Mouse (Mus musculus) lung, postnatal 0 days (tissue): ENCODE data around the gene Pabpn1. TPM values are rescaled to one million over a fixed set of nuclear protein-coding genes. Genes with fewer than 3 reads are reported as not detected.
A peak's percentile ranks its signal among the peaks of the same experiment; 100 is the strongest.

Source experiments
- ATAC-seq: fragments of 200-750 bp; cut with Nextera tagmentation; 2 replicates; pipeline ENCODE4 v1.8.0; 2017; ENCODE audit warnings: moderate library complexity
- DNase-seq: peaks from one replicate; pipeline ENCODE4 v3.0.0-alpha.2; 2016; ENCODE audit warnings: low spot score
- H3K27ac ChIP-seq: fragments of 300-500 bp; sonication (generic); 2 replicates; pipeline ENCODE4 v1.5.1; 2014; ENCODE audit warnings: antibody characterized with exemption, mild to moderate bottlenecking, low read length, mixed read lengths
- H3K27me3 ChIP-seq: fragments of 300-500 bp; sonication (generic); replicated peaks from 2 replicates; pipeline ENCODE4 v1.6.1; 2014; ENCODE audit warnings: low read length, mixed read lengths; ENCODE audit not compliant: insufficient read depth
- H3K36me3 ChIP-seq: fragments of 300-500 bp; sonication (generic); 2 replicates; pipeline ENCODE4 v1.6.1; 2014; ENCODE audit warnings: low read length, mixed read lengths; ENCODE audit not compliant: insufficient read depth
- H3K4me1 ChIP-seq: fragments of 300-500 bp; sonication (generic); 2 replicates; pipeline ENCODE4 v1.6.1; 2014; ENCODE audit warnings: antibody characterized with exemption, low read depth, low read length, mixed read lengths; ENCODE audit not compliant: insufficient read depth
- H3K4me2 ChIP-seq: fragments of 300-500 bp; sonication (generic); replicated peaks from 2 replicates; pipeline ENCODE4 v1.6.1; 2014; ENCODE audit warnings: low read depth, mild to moderate bottlenecking, low read length, moderate library complexity, mixed read lengths
- H3K4me3 ChIP-seq: fragments of 300-500 bp; sonication (generic); 2 replicates; pipeline ENCODE4 v1.5.1; 2014; ENCODE audit warnings: low read depth, low read length
- H3K9ac ChIP-seq: fragments of 300-500 bp; sonication (generic); replicated peaks from 2 replicates; pipeline ENCODE4 v1.6.1; 2014; ENCODE audit warnings: low read depth, mild to moderate bottlenecking
- H3K9me3 ChIP-seq: fragments of 300-500 bp; sonication (generic); 2 replicates; pipeline ENCODE4 v1.6.1; 2016; ENCODE audit warnings: low read length, mixed read lengths
- CTCF ChIP-seq: IDR thresholded peaks from 2 replicates; pipeline ENCODE4 v1.5.1; 2016; ENCODE audit warnings: antibody characterized with exemption, mild to moderate bottlenecking
- EP300 ChIP-seq: IDR thresholded peaks from 2 replicates; pipeline ENCODE4 v1.6.1; 2016; ENCODE audit warnings: antibody characterized with exemption, mild to moderate bottlenecking, control low read depth
- WGBS: fragments of 180-500 bp; shearing (Covaris S2); extraction: QIAGEN DNeasy Blood & Tissue Kit; methylation state at CpG from one replicate; pipeline ENCODE4 v1.1.7; 2014; 5-methylcytosine and 5-hydroxymethylcytosine counted together
- polyA plus RNA-seq: library from polyadenylated mRNA; unstranded; fragments of >200 nt; fragmentation: Nextera tagmentation; extraction: Ambion mirVana; gene quantifications from 2 replicates; pipeline ENCODE4 v1.2.1, GENCODE M21; 2015

Gene Pabpn1
- polyA plus RNA-seq, 1 experiment from 2014 or later: 66.1 TPM

- Histone ChIP-seq H3K36me3 (no peaks in the 10 kb centered on the region), H3K9ac (peak overlapping the region; percentile 66), H3K4me1 (peaks cover 3% of the 10 kb centered on the region; the same call in 1 of the 2 replicates), H3K27me3 (no peaks in the 10 kb centered on the region), H3K4me3 (peak overlapping the region; percentile 76), H3K9me3 (no peaks in the 10 kb centered on the region), H3K27ac (peak overlapping the region; percentile 82), H3K4me2 (peak overlapping the region; percentile 88)
- DNase-seq: peak; percentile 97
- peak; percentile 100 for ATAC-seq
- under 1% methylated on average over 33 of the region's 56 CpGs for WGBS
- TF ChIP-seq CTCF: peak; percentile 39
- no peak for TF ChIP-seq EP300
Observed at GRCm38 (mm10) chr14:54863501-54864312, 28.6 kb upstream of the Pabpn1 start.

GRCm38 (mm10) chr14:54864313-54865036, 27.8 kb upstream of the Pabpn1 start:
- DNase-seq: peak; percentile 49
- WGBS: 14% methylated on average over 21 of the region's 21 CpGs

GRCm38 (mm10) chr14:54865626-54866025, 26.7 kb upstream of the Pabpn1 start:
- no peak overlapping the region for H3K4me3 ChIP-seq
- H3K27me3 ChIP-seq: no peaks in the 10 kb centered on the region
- H3K4me1 ChIP-seq: peaks cover 3% of the 10 kb centered on the region; the same call in 1 of the 2 replicates
- DNase-seq (no peak), ATAC-seq (no peak)
- no peaks in the 10 kb centered on the region for H3K9me3 ChIP-seq
- 67% methylated on average over 5 of the region's 5 CpGs for WGBS
- no peak overlapping the region for H3K9ac ChIP-seq
- H3K27ac ChIP-seq: no peak overlapping the region
- no peak overlapping the region for H3K4me2 ChIP-seq
- TF ChIP-seq EP300 (no peak), CTCF (no peak)
- H3K36me3 ChIP-seq: no peaks in the 10 kb centered on the region

More at GRCm38 (mm10) chr14:54864313-54865036, 27.8 kb upstream of the Pabpn1 start:
- no peaks in the 10 kb centered on the region for H3K36me3 ChIP-seq
- H3K4me1 ChIP-seq: peaks cover 3% of the 10 kb centered on the region; the same call in 1 of the 2 replicates
- peak; percentile 7; the same call in 1 of the 2 replicates for ATAC-seq
- H3K4me2 ChIP-seq: peak overlapping the region; percentile 88
- no peak for TF ChIP-seq EP300
- TF ChIP-seq CTCF: no peak
- peak overlapping the region; percentile 66; the same call in 1 of the 2 replicates for H3K9ac ChIP-seq
- H3K4me3 ChIP-seq: peak overlapping the region; percentile 76
- no peaks in the 10 kb centered on the region for H3K27me3 ChIP-seq
- no peaks in the 10 kb centered on the region for H3K9me3 ChIP-seq
- peak overlapping the region; percentile 82 for H3K27ac ChIP-seq

GRCm38 (mm10) chr14:54866268-54866667, 26.0 kb upstream of the Pabpn1 start:
- Histone ChIP-seq H3K4me3 (no peak overlapping the region), H3K4me2 (no peak overlapping the region), H3K27ac (no peak overlapping the region), H3K9ac (no peak overlapping the region), H3K4me1 (peaks cover 3% of the 10 kb centered on the region; the same call in 1 of the 2 replicates), H3K27me3 (no peaks in the 10 kb centered on the region), H3K36me3 (no peaks in the 10 kb centered on the region), H3K9me3 (no peaks in the 10 kb centered on the region)
- DNase-seq: no peak
- TF ChIP-seq CTCF (no peak), EP300 (no peak)
- ATAC-seq: no peak
- WGBS: 51% methylated on average over 3 of the region's 3 CpGs

GRCm38 (mm10) chr14:54866936-54867335, 25.4 kb upstream of the Pabpn1 start:
- Histone ChIP-seq H3K36me3 (no peaks in the 10 kb centered on the region), H3K9me3 (no peaks in the 10 kb centered on the region), H3K4me1 (peaks cover 3% of the 10 kb centered on the region; the same call in 1 of the 2 replicates), H3K4me2 (no peak overlapping the region), H3K27ac (no peak overlapping the region), H3K9ac (no peak overlapping the region), H3K4me3 (no peak overlapping the region), H3K27me3 (no peaks in the 10 kb centered on the region)
- DNase-seq (no peak), ATAC-seq (no peak)
- TF ChIP-seq CTCF (peak; percentile 57), EP300 (no peak)
- 56% methylated on average over 5 of the region's 5 CpGs for WGBS

- H3K27ac ChIP-seq: no peak overlapping the region
- H3K36me3 ChIP-seq: no peaks in the 10 kb centered on the region
- H3K4me3 ChIP-seq: no peak overlapping the region
- 69% methylated on average over 4 of the region's 4 CpGs for WGBS
- TF ChIP-seq CTCF: no peak
- no peak for TF ChIP-seq EP300
- H3K27me3 ChIP-seq: no peaks in the 10 kb centered on the region
- no peak for DNase-seq
- ATAC-seq: no peak
- H3K4me2 ChIP-seq: no peak overlapping the region
- H3K9ac ChIP-seq: no peak overlapping the region
- no peaks in the 10 kb centered on the region for H3K9me3 ChIP-seq
- peaks cover 3% of the 10 kb centered on the region; the same call in 1 of the 2 replicates for H3K4me1 ChIP-seq
Observed at GRCm38 (mm10) chr14:54868026-54868425, 24.3 kb upstream of the Pabpn1 start.
